Mouse (Mus musculus) G1E (cell line): ENCODE results near the gene Ddr1.

ENCODE experiments used
- CTCF ChIP-seq: IDR thresholded peaks from 2 replicates; pipeline ENCODE4 v1.5.1; 2012; ENCODE audit warnings: low read depth, low read length, inconsistent platforms, mixed read lengths
- GATA1 ChIP-seq: IDR thresholded peaks from 2 replicates; pipeline ENCODE4 v1.6.1; 2012; ENCODE audit warnings: borderline replicate concordance, low read length, inconsistent platforms, mixed read lengths
- GATA2 ChIP-seq: IDR thresholded peaks from 2 replicates; pipeline ENCODE4 v1.6.1; 2012; ENCODE audit warnings: low read depth, low read length, inconsistent platforms, borderline replicate concordance
- POLR2AphosphoS5 ChIP-seq: IDR thresholded peaks from 2 replicates; pipeline ENCODE4 v1.6.1; 2012; ENCODE audit warnings: low read depth, low read length, inconsistent platforms; ENCODE audit not compliant: insufficient replicate concordance
- TAL1 ChIP-seq: conservative IDR thresholded peaks from 2 replicates; pipeline ENCODE4 v1.6.1; 2012; ENCODE audit warnings: low read depth, low read length, inconsistent platforms, mixed read lengths

GRCm38 (mm10) chr17:35635202-35635601 is 69.2 kb downstream of the Ddr1 start:
- TF ChIP-seq CTCF (no peak), POLR2AphosphoS5 (no peak), TAL1 (no peak), GATA1 (no peak), GATA2 (no peak)
